In the genomic region with DNA sequence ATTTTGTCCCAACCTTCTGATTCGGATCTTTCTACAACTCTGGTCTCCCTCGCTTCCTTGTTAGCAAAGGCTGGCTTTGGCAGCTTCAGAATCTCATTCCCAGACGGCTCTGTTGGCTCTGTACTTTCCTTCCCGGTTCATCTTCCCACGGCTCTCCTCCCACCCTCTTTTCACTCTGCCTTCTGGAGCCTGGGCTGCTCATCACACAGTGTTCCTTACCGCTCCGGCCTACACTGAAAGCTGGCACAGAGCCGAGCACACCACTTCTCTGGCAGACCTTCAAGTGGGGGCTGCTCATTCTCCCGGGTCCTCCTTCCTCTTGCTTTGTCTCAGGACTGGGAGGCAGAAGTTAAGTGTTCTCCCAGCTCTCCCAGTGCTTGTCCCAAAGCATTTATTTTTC, we compare ENCODE assay signal across 8 mouse cellular contexts. TPM values are rescaled to one million over a fixed set of nuclear protein-coding genes. Genes with fewer than 3 reads are reported as not detected.
A peak's percentile ranks its signal among the peaks of the same experiment; 100 is the strongest.
DNase-seq lines count a peak whose midpoint lies in the region; ATAC-seq lines count a peak whose summit lies in the region.
"Had no signal": no experiment of that assay in that cellular context is flagged by ENCODE, and none has a peak within 500 bp of the region (broad histone marks: within the 10 kb centered on the region; RNA-seq: fewer than 3 reads in every experiment).

No protein-coding gene starts in this region.

- H3K4me1 ChIP-seq in forebrain, embryonic 15.5 days, result peaks cover 32% of the 10 kb centered on the region

- peak overlapping the region; percentile 70 for H3K4me2 ChIP-seq in forebrain, embryonic 15.5 days (replicated peaks)

- 47% methylated on average over 9 of the region's 9 CpGs for WGBS in forebrain, embryonic 15.5 days

- H3K27me3 ChIP-seq in forebrain, embryonic 15.5 days, result no peaks in the 10 kb centered on the region

- intact Hi-C loops in heart, postnatal 36 days (cut with DNase I), result no loop called here
- intact Hi-C loops in left cerebral cortex, postnatal 4 days (cut with DNase I), result loop anchor here (5.0 kb wide), 1 partner anchor 105 kb away; no protein-coding TSS in a partner anchor

- peak overlapping the region; percentile 62 for H3K4me3 ChIP-seq in forebrain, embryonic 15.5 days

- H3K9ac ChIP-seq in forebrain, embryonic 15.5 days (replicated peaks), result no peak overlapping the region

- H3K36me3 ChIP-seq in forebrain, embryonic 15.5 days, result peaks cover 15% of the 10 kb centered on the region

- H3K27ac ChIP-seq in forebrain, embryonic 15.5 days (replicated peaks), result peak overlapping the region; percentile 27

- peak; percentile 5 for DNase-seq in ovary, adult 18-20 months (ENCODE audit: low spot score)
- no peak for DNase-seq in ovary, postnatal 14 days (ENCODE audit: low spot score)
- peak; percentile 23 to 33 for DNase-seq in heart, postnatal 36 days
- DNase-seq in left cerebral cortex, postnatal 4 days, result peak; percentile 45
- no peak for DNase-seq in spleen, postnatal 4 days (ENCODE audit: low spot score in 2 of 2)

- ATAC-seq in forebrain, embryonic 15.5 days (replicated peaks), result no peak
- ATAC-seq in megakaryocyte progenitor cell, adult 5-6 weeks (replicated peaks; ENCODE audit: poor library complexity), result no peak

- H3K9me3 ChIP-seq in forebrain, embryonic 15.5 days, result no peaks in the 10 kb centered on the region

RNA-seq across cellular contexts. Expression of gene Zfp189, which starts 1.6 kb away (rescaled TPM):
- 13.5 and 14.9 TPM in 2 replicates for polyA plus RNA-seq in forebrain, embryonic 15.5 days (2015; fragmentation: Nextera tagmentation; extraction: Ambion mirVana)
- total RNA-seq in heart, postnatal 36 days (2021), result 1 to 10 TPM; 5.4 to 6.0 TPM
- 1 to 10 TPM; 9.2 to 9.3 TPM for total RNA-seq in left cerebral cortex, postnatal 4 days (2021)
- total RNA-seq in megakaryocyte progenitor cell, adult 5-6 weeks (2015), result 8.7 and 9.7 TPM in 2 replicates
- total RNA-seq in megakaryocyte progenitor cell, adult 5-6 weeks (2017), result 4.0 and 7.6 TPM in 2 replicates

RNA-seq across cellular contexts. Expression of gene Mrpl50, which starts 1.7 kb away (rescaled TPM):
- 76.1 and 77.7 TPM in 2 replicates for polyA plus RNA-seq in forebrain, embryonic 15.5 days (2015; fragmentation: Nextera tagmentation; extraction: Ambion mirVana)
- total RNA-seq in heart, postnatal 36 days (2021), result 10 to 100 TPM; 44.6 to 44.9 TPM
- total RNA-seq in left cerebral cortex, postnatal 4 days (2021), result 10 to 100 TPM; 40.3 to 41.0 TPM
- total RNA-seq in megakaryocyte progenitor cell, adult 5-6 weeks (2015), result 45.5 and 50.4 TPM in 2 replicates
- 35.6 and 44.8 TPM in 2 replicates for total RNA-seq in megakaryocyte progenitor cell, adult 5-6 weeks (2017)

RNA-seq across cellular contexts. Expression of gene Baat, which starts 16.2 kb away (rescaled TPM):
- not detected in 2 replicates for polyA plus RNA-seq in forebrain, embryonic 15.5 days (2015; fragmentation: Nextera tagmentation; extraction: Ambion mirVana)
- under 1 TPM in 1 of 2 experiments, not detected in 1; 0.47 TPM for total RNA-seq in heart, postnatal 36 days (2021)
- under 1 TPM in 1 of 2 experiments, not detected in 1; 0.38 TPM for total RNA-seq in left cerebral cortex, postnatal 4 days (2021)
- not detected in 2 replicates for total RNA-seq in megakaryocyte progenitor cell, adult 5-6 weeks (2015)
- not detected in 2 replicates for total RNA-seq in megakaryocyte progenitor cell, adult 5-6 weeks (2017)

RNA-seq across cellular contexts. Expression of gene Aldob, which starts 26.8 kb away (rescaled TPM):
- 0.18 TPM in 2 replicates for polyA plus RNA-seq in forebrain, embryonic 15.5 days (2015; fragmentation: Nextera tagmentation; extraction: Ambion mirVana)
- total RNA-seq in heart, postnatal 36 days (2021), result 1 to 10 TPM in 1 of 2 experiments, under 1 TPM in 1; 0.58 to 1.1 TPM
- under 1 TPM; 0.79 to 0.96 TPM for total RNA-seq in left cerebral cortex, postnatal 4 days (2021)
- not detected in 2 replicates for total RNA-seq in megakaryocyte progenitor cell, adult 5-6 weeks (2015)
- total RNA-seq in megakaryocyte progenitor cell, adult 5-6 weeks (2017), result not detected in 2 replicates

RNA-seq across cellular contexts. Expression of gene Acnat1, which starts 48.9 kb away (rescaled TPM):
- polyA plus RNA-seq in forebrain, embryonic 15.5 days (2015; fragmentation: Nextera tagmentation; extraction: Ambion mirVana), result not detected in 2 replicates
- total RNA-seq in heart, postnatal 36 days (2021), result not detected
- under 1 TPM; 0.42 to 0.68 TPM for total RNA-seq in left cerebral cortex, postnatal 4 days (2021)
- total RNA-seq in megakaryocyte progenitor cell, adult 5-6 weeks (2015), result not detected in 2 replicates
- total RNA-seq in megakaryocyte progenitor cell, adult 5-6 weeks (2017), result not detected in 2 replicates
- polyA plus RNA-seq: limb, embryonic 11.5 days had no signal

Comparison
In these comparisons a context has a peak if more than half of its experiments do, and no peak if none do; other contexts are left out.
1. DNase-seq: peak in ovary, adult 18-20 months (single experiment), heart, postnatal 36 days (2 of 2) and left cerebral cortex, postnatal 4 days (single experiment); none in ovary, postnatal 14 days (single experiment) and spleen, postnatal 4 days (0 of 2).